Mouse (Mus musculus) G1E (cell line): ENCODE data around the gene Nploc4. TPM values are rescaled to one million over a fixed set of nuclear protein-coding genes. Genes with fewer than 3 reads are reported as not detected.
"Not testable (repeated sequence)": the region's sequence is repeated elsewhere in the genome, so short reads cannot be mapped to it uniquely, and the experiment has no call there.

Source experiments
- ATAC-seq: 2 replicates; pipeline ENCODE4 v1.8.0; 2016; ENCODE audit warnings: mild to moderate bottlenecking; ENCODE audit not compliant: insufficient number of reproducible peaks, poor library complexity, low FRiP score, severe bottlenecking; ENCODE audit errors: extremely low read depth
- DNase-seq: peaks from one replicate; pipeline ENCODE4 v3.0.0; 2012; ENCODE audit warnings: low spot score
- H3K27me3 ChIP-seq: 2 replicates; pipeline ENCODE4 v1.6.1; 2012; ENCODE audit warnings: mild to moderate bottlenecking, low read length, inconsistent platforms; ENCODE audit not compliant: insufficient read depth
- H3K36me3 ChIP-seq: replicated peaks from 2 replicates; pipeline ENCODE3; 2012; ENCODE audit warnings: mild to moderate bottlenecking, inconsistent platforms
- H3K4me1 ChIP-seq: 2 replicates; pipeline ENCODE4 v1.6.1; 2012; ENCODE audit warnings: low read depth, low read length, inconsistent platforms, mixed read lengths; ENCODE audit not compliant: insufficient read depth
- H3K4me3 ChIP-seq: 2 replicates; pipeline ENCODE4 v1.5.1; 2012; ENCODE audit warnings: low read depth, mild to moderate bottlenecking, inconsistent platforms, low read length, moderate library complexity, mixed read lengths
- H3K9me3 ChIP-seq: replicated peaks from 2 replicates; pipeline ENCODE4 v1.6.1; 2012; ENCODE audit warnings: inconsistent platforms
- CTCF ChIP-seq: IDR thresholded peaks from 2 replicates; pipeline ENCODE4 v1.5.1; 2012; ENCODE audit warnings: low read depth, low read length, inconsistent platforms, mixed read lengths
- GATA1 ChIP-seq: IDR thresholded peaks from 2 replicates; pipeline ENCODE4 v1.6.1; 2012; ENCODE audit warnings: borderline replicate concordance, low read length, inconsistent platforms, mixed read lengths
- GATA2 ChIP-seq: IDR thresholded peaks from 2 replicates; pipeline ENCODE4 v1.6.1; 2012; ENCODE audit warnings: low read depth, low read length, inconsistent platforms, borderline replicate concordance
- POLR2AphosphoS5 ChIP-seq: IDR thresholded peaks from 2 replicates; pipeline ENCODE4 v1.6.1; 2012; ENCODE audit warnings: low read depth, low read length, inconsistent platforms; ENCODE audit not compliant: insufficient replicate concordance
- TAL1 ChIP-seq: conservative IDR thresholded peaks from 2 replicates; pipeline ENCODE4 v1.6.1; 2012; ENCODE audit warnings: low read depth, low read length, inconsistent platforms, mixed read lengths
- polyA plus RNA-seq: library from polyadenylated mRNA; stranded (reverse); fragments of >175 nt; gene quantifications from 2 replicates; pipeline ENCODE4 v1.2.3, GENCODE M21; 2012
- total RNA-seq, 2 experiments: library from RNA; stranded (forward) in 1 of 2; stranded (reverse) in 1 of 2; fragments of 200-1000 nt in 1 of 2; fragments of >200 nt in 1 of 2; fragmentation: Nextera tagmentation in 1 of 2; gene quantifications; 2 replicates each; pipeline ENCODE4 v1.2.3; 2014 to 2017

Nploc4 gene
- total and polyA plus RNA-seq, 3 experiments: 42.7 to 72.4 (median 61.7) TPM

DNA sequence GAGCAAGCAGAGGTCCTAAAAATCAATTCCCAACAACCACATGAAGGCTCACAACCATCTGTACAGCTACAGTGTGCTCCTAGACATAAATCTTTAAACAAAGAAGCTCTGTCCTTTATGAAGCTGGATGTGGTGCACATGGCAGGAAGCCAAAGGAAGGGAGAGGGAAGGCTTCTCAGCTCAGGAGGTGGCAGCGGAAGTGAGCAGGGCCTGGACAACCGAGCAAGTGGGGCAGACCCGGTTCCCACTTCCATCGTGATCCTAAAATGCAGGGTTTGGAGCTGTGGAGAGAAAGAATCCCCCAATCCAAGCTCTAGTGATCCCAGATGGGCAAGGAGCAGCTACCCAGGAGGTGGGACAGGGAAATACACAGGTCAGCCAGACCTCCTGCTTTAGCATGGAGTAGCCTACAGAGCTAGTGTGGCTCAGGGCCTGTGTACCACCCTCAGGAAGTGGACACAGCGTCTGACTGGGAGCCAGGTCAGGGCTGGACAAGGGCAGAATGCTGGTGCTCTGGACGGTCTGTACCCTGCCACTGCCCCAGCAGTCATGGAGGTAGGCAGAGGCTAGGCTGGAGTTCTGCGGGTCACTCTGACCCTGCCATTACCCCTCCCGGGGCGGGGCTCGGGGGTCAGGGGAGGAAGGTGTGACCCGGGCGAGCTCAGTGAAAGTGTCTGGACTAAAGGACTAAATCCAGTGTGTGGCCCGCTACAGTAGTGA, 84.8 kb downstream of the Nploc4 start:
- H3K4me3 ChIP-seq: peak overlapping the region; percentile 68; the same call in 1 of the 2 replicates

GRCm38 (mm10) chr11:120352093-120352350, 85.5 kb downstream of the Nploc4 start:
- H3K27me3 ChIP-seq: peaks cover 37% of the 10 kb centered on the region
- not testable (repeated sequence) for H3K4me3 ChIP-seq, H3K9me3 ChIP-seq, ATAC-seq, H3K36me3 ChIP-seq, DNase-seq
- peaks cover 78% of the 10 kb centered on the region for H3K4me1 ChIP-seq

More for the DNA sequence above, 84.8 kb downstream of the Nploc4 start:
- ATAC-seq (no peak), DNase-seq (no peak)
- TF ChIP-seq GATA2: no peak
- no peak for TF ChIP-seq POLR2AphosphoS5
- TF ChIP-seq TAL1: no peak
- TF ChIP-seq CTCF: no peak
- TF ChIP-seq GATA1: no peak
- peaks cover 75% of the 10 kb centered on the region for H3K4me1 ChIP-seq
- H3K9me3 ChIP-seq: no peaks in the 10 kb centered on the region
- H3K27me3 ChIP-seq: peaks cover 37% of the 10 kb centered on the region
- H3K36me3 ChIP-seq: no peaks in the 10 kb centered on the region

GRCm38 (mm10) chr11:120351250-120352092, 86.0 kb downstream of the Nploc4 start:
- no peak for TF ChIP-seq GATA1
- no peak for TF ChIP-seq CTCF
- TF ChIP-seq POLR2AphosphoS5: no peak
- TF ChIP-seq TAL1: no peak
- TF ChIP-seq GATA2: no peak
- Histone ChIP-seq H3K9me3 (no peaks in the 10 kb centered on the region), H3K4me3 (no peak overlapping the region), H3K27me3 (peaks cover 37% of the 10 kb centered on the region), H3K36me3 (peaks cover 8% of the 10 kb centered on the region), H3K4me1 (peaks cover 78% of the 10 kb centered on the region)
- ATAC-seq: no peak
- no peak for DNase-seq

GRCm38 (mm10) chr11:120350711-120351110, 86.8 kb downstream of the Nploc4 start:
- no peak for DNase-seq
- Histone ChIP-seq H3K4me3 (no peak overlapping the region), H3K9me3 (no peaks in the 10 kb centered on the region), H3K4me1 (peaks cover 79% of the 10 kb centered on the region), H3K27me3 (peaks cover 37% of the 10 kb centered on the region), H3K36me3 (peaks cover 11% of the 10 kb centered on the region)
- no peak for ATAC-seq
- TF ChIP-seq GATA1 (no peak), CTCF (no peak), GATA2 (no peak), TAL1 (no peak), POLR2AphosphoS5 (no peak)

DNA sequence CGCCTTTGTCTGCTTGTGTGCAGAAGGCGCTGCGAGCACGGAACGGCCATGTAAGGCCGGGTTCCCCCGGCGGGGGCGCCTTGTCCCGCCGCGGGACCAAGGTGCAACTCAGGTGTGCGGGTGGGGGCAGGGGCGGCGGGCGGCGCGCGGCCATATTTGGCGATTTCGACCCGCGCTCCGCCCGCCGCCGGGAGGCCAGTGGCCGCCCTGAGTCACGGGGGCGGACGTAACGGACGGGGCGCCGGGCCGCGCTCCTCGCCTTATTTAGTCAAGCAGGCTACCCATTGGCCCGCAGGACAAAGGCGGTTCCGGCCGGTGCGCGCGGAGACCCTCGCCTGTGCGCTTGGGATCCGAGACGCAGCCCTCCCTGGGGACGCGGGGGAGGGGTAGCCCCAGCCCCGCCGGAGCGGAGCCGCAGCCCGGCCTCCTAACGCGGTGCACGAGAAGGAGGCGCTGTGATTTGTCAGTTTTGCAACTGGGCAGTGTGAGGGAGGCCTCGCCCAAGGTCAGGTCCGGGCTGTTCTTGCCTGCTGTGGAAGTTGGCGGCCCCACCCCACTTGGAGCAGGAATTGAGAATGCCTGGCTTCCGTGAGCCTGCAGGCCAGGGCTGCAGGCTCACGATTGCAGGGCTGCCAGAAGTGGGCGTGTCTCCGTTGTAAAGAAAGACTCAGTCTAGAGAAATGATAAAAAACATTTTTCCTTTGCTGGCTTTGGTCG, 87.4 kb downstream of the Nploc4 start:
- peaks cover 37% of the 10 kb centered on the region for H3K27me3 ChIP-seq
- H3K4me3 ChIP-seq: peak overlapping the region; percentile 83
- peaks cover 14% of the 10 kb centered on the region for H3K36me3 ChIP-seq
- peak; percentile 38 for DNase-seq
- no peak for TF ChIP-seq POLR2AphosphoS5
- no peak for TF ChIP-seq GATA1
- TF ChIP-seq TAL1: no peak
- no peak for TF ChIP-seq CTCF
- no peak for TF ChIP-seq GATA2
- peaks cover 73% of the 10 kb centered on the region for H3K4me1 ChIP-seq
- H3K9me3 ChIP-seq: no peaks in the 10 kb centered on the region
- ATAC-seq: no peak

- H3K9me3 ChIP-seq: no peaks in the 10 kb centered on the region
- peaks cover 67% of the 10 kb centered on the region for H3K4me1 ChIP-seq
- ATAC-seq (no peak), DNase-seq (no peak)
- H3K27me3 ChIP-seq: peaks cover 37% of the 10 kb centered on the region
- H3K4me3 ChIP-seq: peak overlapping the region; percentile 83
- H3K36me3 ChIP-seq: peaks cover 18% of the 10 kb centered on the region
- TF ChIP-seq POLR2AphosphoS5: no peak
These were observed 88.0 kb downstream of the Nploc4 start for GRCm38 (mm10) chr11:120349371-120349985.
